Mouse (Mus musculus) adrenal gland, adult 18-20 months (tissue): ENCODE data around the gene Caskin1. TPM values are rescaled to one million over a fixed set of nuclear protein-coding genes. Genes with fewer than 3 reads are reported as not detected.

Experiments used
- DNase-seq, 2 experiments: peaks; one replicate each; pipeline ENCODE4 v3.0.0; 2021 to 2022; ENCODE audit warnings: low spot score in 2 of 2
- total RNA-seq, 2 experiments: library from RNA; stranded (reverse); gene quantifications; 1 replicate in 1 of 2; 2 replicates in 1 of 2; pipeline ENCODE4 v1.2.3; 2021

The Caskin1 gene
- total RNA-seq, 2 experiments from 2014 or later, result 16.0 to 31.5 TPM

GRCm38 (mm10) chr17:24490399-24490798, 2.0 kb downstream of the Caskin1 start:
- DNase-seq, result no peak

DNA sequence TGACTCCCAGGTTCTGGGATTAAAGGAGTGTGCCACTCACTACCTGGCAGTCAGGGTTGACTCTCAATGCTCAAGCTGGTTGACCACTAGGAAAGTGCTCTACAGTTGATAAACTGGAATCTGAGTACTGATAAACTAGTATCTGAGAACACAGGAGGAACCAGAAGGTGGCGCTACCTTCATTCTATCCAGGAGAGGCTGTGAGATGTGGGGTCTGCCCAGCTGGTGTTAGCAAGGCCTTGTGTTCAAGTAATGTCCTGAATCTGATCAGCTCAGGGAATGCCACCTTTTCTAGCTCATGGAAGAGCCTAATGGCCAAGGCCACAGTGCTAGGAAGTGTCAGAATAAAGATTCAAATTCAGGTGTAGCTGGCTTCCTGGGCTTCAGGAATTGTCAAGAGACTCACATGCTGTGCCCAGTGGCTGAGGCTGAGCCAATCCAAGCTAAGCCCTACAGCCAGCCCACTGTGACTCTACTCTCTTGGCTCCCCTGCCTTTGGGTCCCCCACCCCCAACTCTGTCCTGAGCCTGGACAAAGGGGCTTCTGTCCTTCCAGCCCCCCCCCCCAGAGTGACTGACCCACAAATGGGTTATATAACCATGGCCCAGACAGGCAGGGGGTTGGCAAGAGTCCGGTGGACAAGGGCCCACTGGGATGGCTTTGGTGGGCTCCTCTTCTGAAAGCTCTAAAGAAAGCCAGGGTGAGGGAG, 6.4 kb downstream of the Caskin1 start:
- DNase-seq, result no peak

- no peak for DNase-seq
These were observed 7.0 kb downstream of the Caskin1 start for GRCm38 (mm10) chr17:24495443-24495842.

DNA sequence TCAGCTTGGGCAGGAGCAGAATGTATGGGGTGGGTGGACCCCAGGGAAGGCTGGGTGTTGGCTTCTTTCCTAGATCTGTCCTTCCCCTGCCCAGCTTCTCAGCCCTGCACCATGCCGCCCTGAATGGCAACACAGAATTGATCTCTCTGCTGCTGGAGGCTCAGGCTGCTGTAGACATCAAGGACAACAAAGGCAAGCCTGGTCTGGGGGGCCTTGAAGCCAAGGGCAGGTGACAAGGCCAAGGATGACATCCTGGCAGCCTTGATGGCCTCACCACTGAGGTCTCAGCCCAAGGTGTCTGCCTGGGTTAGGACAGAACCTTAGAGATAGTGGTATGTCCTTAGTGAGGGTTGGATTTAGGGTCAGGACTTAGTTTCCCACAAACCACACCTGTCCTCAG, 7.6 kb downstream of the Caskin1 start:
- no peak for DNase-seq

DNA sequence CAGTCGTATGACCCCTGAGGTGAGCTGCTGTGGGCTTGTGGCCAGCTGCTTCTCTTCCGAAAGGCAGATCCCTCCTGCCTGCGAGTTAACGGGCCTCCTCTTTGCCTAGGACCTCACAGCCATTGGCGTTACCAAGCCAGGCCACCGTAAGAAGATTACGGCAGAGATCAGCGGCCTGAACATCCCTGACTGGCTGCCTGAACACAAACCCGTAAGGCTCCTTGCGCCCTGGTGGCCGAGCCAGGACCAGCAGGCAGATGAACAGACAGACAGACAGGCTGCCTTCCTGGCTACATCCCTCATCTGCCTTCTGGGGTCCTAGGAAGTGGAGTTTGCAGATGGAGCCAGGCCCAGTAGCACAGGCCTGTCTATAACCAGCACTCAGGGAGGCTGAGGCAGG, 13.8 kb downstream of the Caskin1 start:
- no peak for DNase-seq

- no peak for DNase-seq
These were observed 15.7 kb downstream of the Caskin1 start for GRCm38 (mm10) chr17:24504085-24504484.

DNA sequence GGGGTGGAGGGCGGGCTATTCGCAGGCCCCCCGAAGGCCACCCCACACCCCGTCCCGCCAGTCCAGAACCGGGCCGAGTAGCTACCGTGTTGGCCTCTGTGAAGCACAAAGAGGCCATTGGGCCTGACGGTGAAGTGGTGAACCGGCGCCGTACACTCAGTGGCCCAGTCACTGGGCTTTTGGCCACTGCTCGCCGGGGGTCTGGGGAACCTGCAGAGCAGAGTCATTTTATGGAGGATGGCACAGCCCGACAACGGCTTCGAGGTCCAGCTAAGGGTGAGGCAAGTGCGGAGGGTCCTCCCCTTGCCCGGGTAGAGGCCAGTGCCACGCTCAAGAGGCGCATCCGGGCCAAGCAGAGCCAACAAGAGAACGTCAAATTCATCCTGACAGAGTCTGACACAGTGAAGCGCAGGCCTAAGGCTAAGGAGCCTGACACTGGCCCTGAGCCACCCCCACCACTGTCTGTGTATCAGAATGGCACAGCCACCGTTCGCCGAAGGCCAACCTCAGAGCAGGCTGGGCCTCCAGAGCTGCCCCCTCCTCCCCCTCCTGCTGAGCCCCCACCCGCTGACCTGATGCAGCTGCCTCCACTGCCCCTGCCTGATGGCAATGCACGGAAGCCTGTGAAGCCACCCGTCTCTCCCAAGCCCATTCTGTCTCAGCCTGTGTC, 17.0 kb downstream of the Caskin1 start:
- no peak for DNase-seq

GRCm38 (mm10) chr17:24506332-24507070, 18.1 kb downstream of the Caskin1 start:
- peak in 1 of 2 experiments; percentile 45 for DNase-seq

- no peak for DNase-seq
These were observed 18.8 kb downstream of the Caskin1 start for GRCm38 (mm10) chr17:24507129-24507664.

DNA sequence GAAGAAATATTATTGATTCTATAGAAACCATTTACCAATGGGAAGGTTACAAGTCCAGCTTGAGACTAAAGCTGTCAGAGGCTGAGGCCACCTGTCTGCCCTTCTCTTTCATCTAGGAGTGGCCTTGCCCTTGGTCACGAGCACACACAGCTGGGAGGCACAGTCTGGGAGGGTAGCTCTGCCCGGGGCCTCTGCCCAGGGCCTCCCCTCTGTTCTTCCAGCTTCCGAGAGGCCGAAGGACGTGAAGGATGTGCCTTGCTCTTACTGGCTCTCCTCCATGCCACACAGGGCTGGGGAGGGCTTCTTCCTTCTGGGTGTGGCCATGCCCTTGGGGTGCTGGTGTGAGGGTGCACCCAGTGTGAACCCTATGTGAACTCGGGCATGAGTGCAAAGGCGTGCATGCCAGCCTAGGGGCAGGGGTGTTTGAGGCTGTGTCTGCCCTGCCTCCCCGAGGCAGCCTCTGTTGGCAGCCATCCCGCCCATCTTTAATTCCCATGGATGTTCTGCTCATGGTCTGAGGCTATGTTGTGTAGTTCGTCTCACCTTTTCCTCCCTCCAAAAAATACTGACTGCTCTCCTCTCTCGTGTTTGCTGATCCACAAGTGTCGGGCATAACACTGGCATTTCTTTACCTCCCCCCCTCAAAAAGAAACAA, 19.5 kb downstream of the Caskin1 start:
- DNase-seq, result no peak

GRCm38 (mm10) chr17:24513609-24514008, 25.2 kb downstream of the Caskin1 start:
- peak in 1 of 2 experiments; percentile 42 for DNase-seq

DNA sequence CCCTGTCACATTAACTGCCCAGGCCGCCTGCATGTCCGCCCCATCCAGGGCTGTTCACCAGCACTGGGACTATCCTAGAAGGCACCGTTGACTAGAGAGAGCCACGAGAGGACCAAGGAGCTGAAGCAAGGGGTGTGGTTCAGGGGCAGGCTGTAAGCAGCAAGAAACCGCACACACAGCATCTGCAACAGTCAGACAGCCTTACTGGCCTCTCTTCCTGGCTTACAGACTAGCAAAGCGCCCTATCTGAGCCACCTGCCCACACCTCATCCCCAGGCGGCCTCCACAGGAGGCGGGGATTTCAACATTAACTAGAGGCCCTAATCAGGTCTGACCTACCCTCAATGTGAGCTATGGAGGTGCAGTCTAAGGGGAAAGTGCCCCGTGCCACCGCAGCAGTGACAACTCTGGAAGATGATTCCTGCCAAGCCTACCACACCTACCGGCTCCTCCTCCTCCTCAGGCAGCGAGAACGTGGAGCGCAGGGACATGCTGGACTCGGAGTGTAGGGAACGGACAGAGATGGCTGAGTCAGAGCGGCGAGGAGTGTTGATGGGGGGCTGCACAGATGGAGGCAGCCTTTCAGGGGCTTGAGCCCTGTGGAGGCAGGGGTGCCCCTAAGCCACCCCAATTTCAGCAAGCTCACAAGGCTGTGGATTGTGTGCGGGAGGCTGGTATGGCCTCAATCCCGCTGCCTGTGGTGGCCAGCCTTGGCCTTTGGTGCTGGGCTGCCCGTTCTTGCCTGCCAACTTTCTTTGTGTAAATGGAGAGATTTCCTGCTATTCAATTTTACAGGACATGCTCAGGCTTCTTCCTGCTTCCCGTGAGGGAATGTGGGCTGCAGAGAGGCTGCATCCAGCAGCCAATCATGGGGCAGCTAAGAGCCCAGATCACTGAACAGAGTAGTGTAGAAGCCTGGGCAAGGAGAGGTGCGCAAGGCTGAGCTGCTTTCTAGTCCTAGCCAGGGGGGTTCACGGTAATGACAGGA, 26.2 kb downstream of the Caskin1 start:
- no peak for DNase-seq

- DNase-seq, result no peak
These were observed 32.0 kb downstream of the Caskin1 start for GRCm38 (mm10) chr17:24520450-24520849.

GRCm38 (mm10) chr17:24524734-24525133, 36.3 kb downstream of the Caskin1 start:
- DNase-seq, result no peak

- no peak for DNase-seq
These were observed 38.9 kb downstream of the Caskin1 start for GRCm38 (mm10) chr17:24527315-24527714.

DNA sequence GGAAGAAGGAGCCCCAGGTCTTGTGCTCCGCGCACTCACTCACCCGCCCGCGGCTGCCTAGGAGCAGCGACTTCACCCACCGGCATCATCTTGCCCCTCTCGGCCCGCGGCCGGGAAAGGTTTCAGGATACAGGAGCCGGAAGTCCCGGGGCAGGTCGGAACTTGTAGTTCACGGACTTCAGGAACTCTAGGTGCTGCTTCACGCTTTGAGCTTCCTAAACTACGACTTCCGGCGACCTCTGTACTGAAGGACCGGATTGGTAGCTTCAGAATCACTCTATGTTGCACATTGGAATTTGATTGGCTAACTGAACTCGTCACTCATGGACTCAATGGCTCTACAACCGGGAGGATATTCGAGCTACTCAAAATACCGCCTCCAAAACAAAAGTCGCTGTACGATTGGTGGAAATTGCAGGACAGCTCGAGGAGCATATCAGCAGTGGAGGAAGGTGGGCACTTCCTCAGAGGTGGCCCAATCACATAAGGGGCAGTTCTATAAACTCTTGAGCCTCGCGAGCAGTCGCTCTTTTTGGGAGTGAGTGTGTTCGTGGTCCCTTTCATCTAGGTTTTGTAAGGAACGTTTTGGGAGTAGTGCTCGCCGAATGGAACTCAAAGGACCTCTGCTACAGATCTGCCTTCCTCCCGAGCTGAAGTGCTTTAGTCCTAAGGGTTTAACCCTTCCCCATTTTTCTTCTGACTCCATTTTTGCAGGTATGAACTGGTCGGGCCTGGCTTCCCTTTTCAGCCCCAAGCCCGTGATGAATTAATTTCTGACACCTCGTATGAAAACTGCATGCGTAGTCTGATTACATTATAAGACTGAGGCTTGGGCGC, 39.5 kb downstream of the Caskin1 start, which contains the start of gene Traf7:
Gene Traf7, minus strand, starts transcription at position 216 of the 837 bp plus-strand sequence.
- DNase-seq, result peak; percentile 83

DNA sequence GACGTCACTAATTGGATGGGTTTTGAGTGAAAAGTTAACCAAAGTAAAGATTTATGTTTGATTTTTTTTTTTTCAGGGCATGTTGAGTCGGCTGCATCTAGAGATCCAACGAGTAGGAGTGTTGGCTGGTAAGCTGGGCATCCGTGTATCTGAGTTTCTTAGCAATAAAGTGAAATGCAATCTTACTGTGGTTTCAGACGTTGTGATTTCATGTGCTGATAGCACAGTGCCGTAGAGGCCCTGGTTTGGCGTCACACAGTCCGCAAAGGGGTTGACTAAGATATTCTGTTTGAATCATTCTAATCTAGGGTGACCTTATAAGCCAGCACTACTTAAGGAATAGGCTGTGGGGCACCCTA, 40.1 kb downstream of the Caskin1 start:
- no peak for DNase-seq

- peak; percentile 42 to 59 for DNase-seq
These were observed 40.6 kb downstream of the Caskin1 start for GRCm38 (mm10) chr17:24529007-24529451.

- no peak for DNase-seq
These were observed 41.5 kb downstream of the Caskin1 start for GRCm38 (mm10) chr17:24529883-24530282.
